Mouse (Mus musculus): ENCODE measurements at regions not wholly inside any gene's neighbourhood (a gene's known extent, or its start where the extent isn't known, plus 50 kb on each side); places are given as distances from the start of the nearest gene placed in this dataset.
"Not testable (repeated sequence)": the region's sequence is repeated elsewhere in the genome, so short reads cannot be mapped to it uniquely, and the experiment has no call there.

DNA sequence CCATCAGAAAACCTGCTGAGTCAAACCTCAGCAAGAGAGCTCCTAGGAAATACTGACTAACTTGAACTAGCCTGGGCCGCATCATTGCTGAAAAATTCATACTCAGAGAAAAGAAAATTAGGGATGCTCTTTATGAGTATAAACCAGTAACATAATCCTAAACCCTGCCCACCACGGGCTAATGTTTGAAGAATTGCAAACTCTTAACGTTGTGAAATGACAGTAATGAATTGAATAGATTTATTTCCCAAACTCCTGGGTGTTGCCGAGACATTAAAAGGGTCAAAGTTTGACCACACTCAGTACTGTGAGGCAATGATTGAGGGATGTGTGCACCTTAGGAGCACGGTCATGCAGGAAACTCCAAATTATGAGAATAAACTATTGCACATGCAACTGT, 125.3 kb downstream of the Gipc2 start:
- DNase-seq (ENCODE audit: low spot score in 2 of 2), result no peak

DNA sequence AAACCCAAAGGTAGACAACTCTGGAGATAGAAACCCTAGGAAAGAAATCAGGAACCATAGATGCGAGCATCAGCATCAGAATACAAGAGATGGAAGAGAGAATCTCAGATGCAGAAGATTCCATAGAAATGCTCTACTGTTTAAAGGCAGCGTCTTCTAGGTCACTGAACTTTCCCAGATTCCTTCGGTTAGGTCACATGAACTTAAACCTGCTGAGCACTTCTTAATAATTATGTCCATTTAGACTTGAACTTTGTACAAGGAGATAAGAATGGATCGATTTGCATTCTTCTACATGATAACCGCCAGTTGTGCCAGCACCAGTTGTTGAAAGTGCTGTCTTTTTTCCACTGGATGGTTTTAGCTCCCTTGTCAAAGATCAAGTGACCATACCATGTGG, 129.2 kb downstream of the Gipc2 start:
- DNase-seq (ENCODE audit: low spot score in 2 of 2), result not testable (repeated sequence)

DNA sequence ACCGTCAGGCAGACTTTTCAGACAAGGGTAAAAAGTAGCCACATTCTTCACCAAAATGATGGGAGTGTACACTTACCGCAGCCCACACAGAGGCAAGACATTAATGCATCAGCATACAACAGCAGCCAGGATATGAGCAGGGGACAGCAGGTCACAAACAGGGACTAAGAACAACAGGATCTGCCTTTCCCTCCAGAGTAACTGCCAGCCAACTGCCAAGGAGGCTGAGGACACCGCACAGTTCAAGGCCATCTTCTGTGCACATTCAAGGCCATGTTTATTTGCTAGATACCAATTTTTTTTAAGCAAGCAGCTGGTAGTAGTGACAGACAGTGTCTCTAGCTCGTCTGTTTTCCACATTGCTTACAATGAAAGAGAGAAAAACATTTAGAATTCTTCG, 130.6 kb downstream of the Gipc2 start:
- DNase-seq (ENCODE audit: low spot score in 2 of 2), result no peak

DNA sequence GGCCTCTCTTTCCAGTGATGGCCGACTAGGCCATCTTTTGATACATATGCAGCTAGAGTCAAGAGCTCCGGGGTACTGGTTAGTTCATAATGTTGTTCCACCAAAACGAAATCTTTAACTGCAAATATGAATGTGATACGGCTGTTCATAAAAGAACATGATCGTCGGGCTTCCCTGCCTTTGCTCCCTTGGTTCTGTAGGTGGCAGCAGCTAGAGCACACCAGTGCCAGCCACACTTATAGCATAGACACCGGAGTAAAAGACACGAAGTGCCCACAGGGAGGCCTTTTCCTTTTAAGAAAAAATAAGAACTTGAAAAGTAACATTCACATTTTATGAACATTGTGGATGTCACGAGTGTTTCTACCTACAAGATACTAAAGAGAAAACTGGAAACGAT, 131.3 kb downstream of the Gipc2 start:
- no peak for DNase-seq (ENCODE audit: low spot score in 2 of 2)

DNA sequence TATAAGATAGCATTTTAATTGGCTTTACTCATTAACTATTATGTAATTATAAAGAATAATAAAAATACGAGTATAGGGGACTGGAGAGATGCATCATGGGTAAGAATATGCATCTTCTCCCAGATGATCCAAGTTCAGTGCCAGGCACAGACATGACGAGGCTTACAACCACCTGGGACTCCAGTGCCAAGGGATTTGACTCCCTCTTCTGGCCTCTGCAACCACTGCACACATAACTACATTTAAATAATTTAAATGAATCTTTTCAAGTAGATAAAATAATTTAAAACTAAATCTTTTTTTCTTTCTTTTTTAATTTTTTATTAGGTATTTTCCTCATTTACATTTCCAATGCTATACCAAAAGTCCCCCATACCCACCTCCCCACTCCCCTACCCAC, 131.8 kb downstream of the Gipc2 start:
- DNase-seq (ENCODE audit: low spot score in 2 of 2), result no peak

DNA sequence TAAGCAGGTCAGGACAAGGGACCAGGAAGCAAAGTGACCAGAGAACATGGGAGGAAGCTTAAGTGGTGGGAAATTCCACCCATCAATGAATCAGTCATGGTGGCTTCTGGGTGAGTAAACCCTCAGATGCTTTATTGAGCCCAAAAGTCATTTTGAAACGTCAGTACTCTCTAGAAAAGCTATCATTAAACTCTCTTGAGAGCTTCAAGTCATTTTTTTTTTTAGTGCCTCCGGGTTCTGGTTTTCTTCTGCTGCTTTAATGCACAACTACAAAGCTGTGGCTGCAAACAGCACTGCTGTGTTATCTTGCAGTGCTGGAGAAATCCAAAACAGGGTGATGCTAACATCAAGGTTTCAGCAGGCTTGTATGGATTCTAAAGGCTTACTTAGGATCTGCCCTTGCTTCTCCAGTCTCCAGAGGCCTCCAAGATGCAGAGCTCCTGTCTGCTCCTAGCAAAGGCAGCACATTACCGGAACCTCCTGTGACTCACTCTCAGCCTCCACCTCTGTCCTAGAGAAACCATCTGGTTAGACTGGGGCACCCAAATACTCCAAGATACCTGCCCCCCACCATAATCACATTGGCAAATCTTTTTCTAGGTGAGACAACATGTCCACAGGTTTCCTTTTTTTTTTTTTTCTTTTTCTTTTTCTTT, 133.2 kb downstream of the Gipc2 start:
- DNase-seq (ENCODE audit: low spot score in 2 of 2), result no peak

DNA sequence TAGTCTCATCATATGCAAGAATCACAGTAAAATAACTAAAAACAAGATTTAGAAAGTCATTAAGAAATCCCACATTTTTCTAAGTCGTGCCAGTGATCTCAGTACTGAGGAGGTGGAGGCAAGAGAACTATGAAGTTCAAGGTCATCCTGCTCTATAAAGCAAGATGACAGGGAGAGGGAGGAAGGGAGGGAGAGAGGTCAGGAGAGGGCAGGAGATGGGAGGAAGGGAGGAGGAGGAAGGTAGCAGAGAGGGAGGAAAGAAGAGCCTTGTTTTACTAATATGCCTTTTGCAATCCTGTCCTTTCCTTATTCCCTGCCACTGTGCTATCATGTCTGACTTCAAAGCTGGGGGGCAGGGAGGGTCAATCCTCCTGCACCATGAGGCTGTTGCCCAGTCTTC, 137.3 kb downstream of the Gipc2 start:
- no peak for DNase-seq (ENCODE audit: low spot score in 2 of 2)

DNA sequence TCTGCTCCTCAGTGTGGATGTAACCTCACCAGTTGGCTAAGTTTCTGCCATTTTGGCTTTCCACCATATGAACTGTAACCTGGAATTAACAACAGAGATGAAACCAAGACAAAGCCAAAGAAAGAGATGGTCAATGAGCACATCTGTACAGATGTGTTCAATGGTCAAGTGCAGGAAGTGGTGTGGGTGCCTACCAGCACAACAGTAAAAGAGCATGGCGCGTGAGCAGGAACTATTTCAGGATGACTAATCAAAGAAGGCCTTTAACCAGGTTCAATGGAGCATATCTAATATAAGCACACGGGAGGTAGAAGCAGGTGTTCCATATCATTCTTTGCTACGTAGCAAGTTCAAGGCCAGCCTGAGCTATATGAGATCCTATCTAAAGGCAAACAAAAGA, 140.0 kb downstream of the Gipc2 start:
- no peak for DNase-seq (ENCODE audit: low spot score in 2 of 2)

DNA sequence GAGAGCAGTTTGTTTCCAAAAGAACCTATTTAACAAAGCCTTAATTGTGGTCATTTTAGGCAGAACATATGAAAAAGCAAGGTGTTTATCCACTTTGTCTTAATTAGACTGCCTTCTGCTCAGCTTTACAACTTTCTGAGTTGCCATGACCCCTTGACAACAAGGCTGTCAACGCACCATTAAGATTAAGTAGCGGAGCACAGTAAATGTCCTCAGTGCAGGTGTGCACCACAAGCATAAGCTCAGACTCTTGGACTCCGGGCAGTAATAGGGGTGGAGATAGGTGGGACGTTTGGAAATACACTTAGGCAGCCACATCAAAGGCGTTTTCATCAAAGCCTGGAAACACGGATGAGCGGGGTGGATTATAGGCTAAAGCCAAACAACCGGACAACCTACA, 140.9 kb downstream of the Gipc2 start:
- no peak for DNase-seq (ENCODE audit: low spot score in 2 of 2)

DNA sequence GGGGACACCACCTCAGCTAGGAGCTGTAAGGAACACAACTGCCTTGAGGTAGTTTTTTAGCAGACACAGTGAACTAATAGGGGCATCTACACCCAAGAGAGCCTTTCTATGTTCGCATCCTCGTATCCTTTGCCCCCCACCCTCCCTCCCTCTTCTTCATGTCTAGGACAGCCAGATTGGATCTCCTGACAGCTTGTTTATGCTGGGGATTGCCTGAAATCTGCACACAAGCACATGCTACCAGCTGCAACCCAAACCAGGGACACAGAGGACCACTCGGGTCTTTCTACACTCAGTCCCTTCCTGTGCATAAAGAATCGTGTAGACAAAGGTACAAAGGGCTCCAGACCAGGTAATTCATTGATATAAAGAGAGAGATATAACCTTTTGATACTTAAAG, 159.3 kb downstream of the Gipc2 start:
- no peak for DNase-seq (ENCODE audit: low spot score in 2 of 2)

DNA sequence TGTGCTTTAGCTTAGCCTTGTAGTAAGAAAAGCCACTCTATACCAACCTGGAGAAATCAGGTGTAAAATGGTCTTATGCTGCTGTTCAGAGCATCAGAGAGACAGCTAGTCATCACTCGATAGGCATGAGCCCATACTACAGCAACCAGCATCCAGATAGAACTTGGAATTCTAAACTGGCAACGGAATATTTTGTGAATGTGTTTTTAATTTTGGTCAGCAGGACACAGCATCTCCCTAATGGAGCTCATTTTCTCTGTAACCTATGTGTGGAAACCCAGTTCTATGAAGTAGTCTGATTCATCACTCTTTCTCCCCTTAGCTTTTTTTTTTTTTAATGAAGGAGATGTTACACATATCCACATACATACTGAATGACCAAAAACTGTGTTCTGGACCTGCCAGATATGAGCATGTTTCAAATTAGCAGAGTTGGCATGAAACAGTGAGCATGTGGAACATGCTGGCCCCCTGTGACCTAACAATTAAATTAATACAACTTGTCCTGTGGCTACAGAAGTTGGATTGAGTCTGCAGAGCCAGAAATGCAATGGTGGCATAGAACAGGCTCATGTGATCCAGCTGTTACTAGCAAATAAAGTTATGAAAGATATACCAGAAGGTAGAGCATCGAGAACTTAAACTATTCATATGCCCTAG, 160.5 kb downstream of the Gipc2 start:
- DNase-seq (ENCODE audit: low spot score in 2 of 2), result no peak

DNA sequence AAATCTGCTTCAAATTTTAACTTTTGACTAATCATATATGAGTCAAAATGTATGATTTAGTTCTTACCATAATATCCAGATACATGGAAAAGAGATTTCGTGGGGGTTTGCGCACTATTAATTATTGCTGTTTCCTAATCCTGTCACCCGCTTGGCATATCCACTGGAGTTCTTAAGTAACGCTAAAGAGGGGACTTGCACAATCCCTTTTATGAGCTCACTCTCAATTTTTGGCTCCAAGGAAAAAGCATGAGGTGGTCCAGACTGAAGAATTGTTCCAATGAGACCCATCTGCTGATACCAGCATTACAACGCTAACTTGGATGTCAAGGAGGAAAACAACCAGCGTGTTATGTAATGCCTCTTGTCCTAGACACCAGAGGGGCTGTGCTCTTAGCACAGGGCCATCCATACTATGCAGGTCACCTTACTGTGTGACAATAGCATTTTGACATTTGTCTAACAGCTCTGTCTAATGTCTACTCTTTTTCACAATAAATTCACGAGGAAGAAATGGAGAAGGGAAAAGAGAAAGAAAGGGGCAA, 161.5 kb downstream of the Gipc2 start:
- no peak for DNase-seq (ENCODE audit: low spot score in 2 of 2)

DNA sequence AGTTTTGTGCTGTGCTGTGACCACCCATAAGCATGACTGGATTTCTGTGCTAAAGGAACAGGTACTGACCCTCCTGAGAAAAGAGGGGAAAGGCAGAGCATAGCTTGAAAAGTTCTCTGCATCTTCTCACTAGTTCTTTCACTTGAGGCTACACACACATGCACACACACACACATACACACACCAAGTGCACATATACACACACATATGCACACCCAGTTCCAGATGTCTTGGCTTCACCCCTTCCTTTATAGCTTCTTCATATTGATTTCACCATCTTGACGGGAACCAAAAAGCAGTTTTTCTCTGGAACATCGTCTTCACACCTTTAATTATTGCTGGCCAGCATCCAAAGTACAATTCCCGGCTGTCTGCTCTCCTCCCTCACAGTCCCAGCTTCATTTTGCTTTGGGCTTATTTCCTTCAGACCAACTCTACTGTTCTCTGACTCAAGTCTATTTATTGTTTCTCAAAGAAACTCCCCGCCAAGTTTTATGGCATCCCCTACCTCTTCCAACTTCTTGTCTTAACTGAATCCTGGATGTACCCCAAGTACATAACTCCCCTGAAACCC, 160.2 kb upstream of the Ptgfr start:
- DNase-seq (ENCODE audit: low spot score in 2 of 2), result peak in 1 of 2 experiments; percentile 6

DNA sequence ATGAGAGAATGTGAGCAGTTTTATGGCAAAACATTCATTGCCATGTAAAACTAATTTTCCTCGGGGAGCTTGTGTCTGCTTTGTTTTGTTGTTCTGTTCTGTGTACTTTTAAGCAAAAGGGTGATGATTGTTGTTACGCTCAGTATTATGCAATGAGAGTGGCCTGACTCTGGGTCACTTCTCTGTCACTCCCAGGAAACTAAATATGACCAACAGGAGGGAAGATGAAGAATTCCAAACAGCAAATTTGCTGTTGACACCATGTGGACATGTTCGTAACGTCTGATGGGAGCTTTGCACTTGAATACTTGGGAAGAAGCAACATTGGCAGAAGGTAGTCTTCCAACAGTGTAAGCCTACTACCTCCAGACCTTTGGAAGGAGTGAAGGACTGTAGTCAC, 159.7 kb upstream of the Ptgfr start:
- no peak for DNase-seq (ENCODE audit: low spot score in 2 of 2)

DNA sequence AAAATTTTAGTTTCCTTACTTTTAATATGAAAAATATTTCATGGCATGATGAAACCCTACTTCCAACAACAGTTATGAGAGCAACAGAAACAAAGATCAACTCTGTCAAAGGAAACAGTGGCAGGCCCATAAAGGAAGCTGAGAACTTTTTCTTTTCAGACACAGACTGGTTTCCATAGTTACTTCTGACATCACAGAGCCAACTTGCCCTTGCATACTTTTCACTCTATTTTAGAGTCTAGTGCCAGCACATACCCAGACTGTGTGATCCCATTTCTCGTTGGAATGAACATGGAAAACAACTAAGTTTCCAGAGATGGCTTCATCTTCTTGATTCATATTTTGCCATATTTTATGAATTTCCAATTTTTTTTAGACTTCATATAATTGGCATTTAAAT, 150.8 kb upstream of the Ptgfr start:
- no peak for DNase-seq (ENCODE audit: low spot score in 2 of 2)

DNA sequence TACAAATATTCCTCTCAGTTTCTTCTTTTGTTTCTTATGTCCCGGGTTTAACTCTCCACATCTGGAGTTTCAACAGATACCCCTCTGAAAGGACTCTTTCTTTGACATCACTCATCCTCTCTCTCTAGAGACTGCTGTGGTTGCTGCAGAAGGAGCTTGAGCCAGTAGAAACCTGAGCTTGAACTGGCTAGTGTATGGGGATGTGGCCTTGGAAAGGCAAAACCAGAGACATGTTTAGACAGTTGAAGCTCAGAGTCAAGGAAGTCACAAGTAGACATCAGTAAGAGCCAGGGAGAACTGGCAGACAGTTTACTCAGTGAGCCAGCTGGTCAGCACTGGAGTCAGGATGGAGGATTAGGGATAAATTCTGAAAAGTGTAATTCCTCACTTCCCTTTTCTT, 140.7 kb upstream of the Ptgfr start:
- no peak for DNase-seq (ENCODE audit: low spot score in 2 of 2)

DNA sequence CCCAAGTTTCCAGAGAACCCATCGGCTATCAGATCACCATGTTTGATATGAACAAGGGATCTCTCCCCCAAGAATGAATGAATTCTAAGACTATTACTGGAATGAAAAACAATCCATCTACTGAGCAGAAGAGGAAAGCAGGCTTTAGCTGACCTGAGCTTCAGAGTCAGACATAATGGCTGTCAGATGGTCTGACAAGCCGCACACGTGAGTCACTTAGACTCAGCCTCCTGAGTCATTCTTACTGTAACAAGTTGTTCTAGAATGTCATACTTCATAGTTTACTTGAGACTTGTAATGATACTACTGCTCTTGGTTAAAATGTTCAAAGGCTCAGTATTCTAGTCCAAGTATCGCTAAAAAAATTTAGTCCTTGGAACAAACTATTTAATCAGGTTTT, 140.2 kb upstream of the Ptgfr start:
- no peak for DNase-seq (ENCODE audit: low spot score in 2 of 2)

DNA sequence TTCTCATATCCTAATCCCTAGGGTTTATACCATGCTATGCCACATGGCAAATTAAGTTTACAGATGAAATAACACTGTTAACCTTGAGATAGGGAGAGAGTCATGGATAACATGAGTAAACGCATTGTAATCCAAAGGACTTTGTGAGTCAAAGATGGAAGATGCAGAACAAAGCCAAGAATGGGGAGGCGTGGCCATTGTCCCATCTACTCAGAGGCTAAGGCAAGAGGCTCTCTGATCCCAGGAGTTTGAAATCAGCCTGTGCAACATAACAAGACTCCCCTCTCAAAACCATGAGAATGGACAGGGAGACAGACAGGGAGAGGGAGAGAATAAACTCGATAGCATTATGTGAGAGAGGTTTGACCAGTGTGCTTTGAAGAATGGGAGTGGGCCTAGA, 112.4 kb upstream of the Ptgfr start:
- no peak for DNase-seq (ENCODE audit: low spot score in 2 of 2)

DNA sequence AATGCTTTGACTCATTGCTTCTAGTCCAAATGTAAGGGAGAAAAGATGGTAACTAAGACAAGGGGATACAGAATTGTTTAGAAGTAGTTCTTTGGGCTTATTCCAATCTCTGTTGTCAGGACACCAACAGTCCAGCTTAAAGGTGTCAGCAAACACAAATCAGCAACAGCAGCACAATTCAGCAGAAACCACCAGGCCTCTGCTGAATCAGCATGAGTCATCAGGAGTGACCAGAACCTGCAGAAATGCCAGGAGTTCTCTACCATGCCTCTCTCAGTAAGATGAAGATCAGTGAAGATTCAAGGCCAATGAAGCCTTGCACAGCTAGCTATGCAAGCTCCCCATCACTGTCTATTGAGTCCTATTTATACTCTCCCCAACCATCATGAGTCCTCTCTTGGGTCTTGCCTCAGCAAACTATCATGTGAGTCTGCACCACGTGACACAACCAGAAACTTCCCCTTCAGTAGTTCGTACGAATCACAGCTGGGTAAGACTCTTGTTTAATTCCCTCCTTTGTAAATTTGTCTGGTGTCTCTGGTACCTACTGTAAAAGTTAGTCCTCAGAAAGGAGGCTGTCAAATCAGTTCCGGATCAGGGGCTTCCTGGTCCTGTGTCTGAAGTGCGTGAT, 110.7 kb upstream of the Ptgfr start:
- no peak for DNase-seq (ENCODE audit: low spot score in 2 of 2)

DNA sequence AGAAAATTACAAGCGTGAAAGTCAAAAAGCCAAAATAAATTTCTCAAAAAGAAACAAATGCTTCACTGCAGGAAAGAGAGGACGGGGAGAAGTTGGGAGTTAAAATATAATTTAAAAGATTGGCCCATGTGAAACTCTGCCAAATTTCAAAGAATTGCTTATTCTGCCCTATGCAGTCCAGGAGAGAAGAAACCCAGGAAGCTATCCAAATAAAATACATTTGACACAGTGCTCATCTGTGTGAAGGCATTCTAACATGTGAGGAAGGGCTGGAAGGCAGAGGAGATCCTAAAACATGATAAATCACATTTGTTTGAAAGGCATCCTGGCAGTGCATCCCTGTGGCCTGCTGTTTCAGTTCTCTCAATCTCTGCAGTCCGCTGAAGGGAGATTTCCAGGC, 108.5 kb upstream of the Ptgfr start:
- DNase-seq (ENCODE audit: low spot score in 2 of 2), result no peak

DNA sequence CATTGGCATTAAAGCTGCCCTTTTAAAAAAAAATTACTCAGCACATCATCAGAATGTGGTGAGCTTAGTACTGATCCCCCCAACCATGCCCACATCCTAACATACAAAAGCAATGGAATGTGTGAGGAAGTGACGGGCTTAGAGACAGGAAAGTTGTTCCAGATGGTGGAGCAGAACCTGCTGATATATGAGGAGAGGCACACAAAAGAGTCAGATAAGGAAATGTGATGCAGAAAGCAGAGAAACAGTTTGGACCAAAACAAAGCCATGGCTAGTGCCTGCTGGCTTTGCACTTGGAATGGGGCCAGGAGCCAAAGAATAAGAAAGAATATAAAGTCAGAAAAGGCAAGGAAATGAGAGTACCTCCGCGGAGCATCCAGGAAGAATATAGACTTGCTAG, 106.1 kb upstream of the Ptgfr start:
- no peak for DNase-seq (ENCODE audit: low spot score in 2 of 2)

DNA sequence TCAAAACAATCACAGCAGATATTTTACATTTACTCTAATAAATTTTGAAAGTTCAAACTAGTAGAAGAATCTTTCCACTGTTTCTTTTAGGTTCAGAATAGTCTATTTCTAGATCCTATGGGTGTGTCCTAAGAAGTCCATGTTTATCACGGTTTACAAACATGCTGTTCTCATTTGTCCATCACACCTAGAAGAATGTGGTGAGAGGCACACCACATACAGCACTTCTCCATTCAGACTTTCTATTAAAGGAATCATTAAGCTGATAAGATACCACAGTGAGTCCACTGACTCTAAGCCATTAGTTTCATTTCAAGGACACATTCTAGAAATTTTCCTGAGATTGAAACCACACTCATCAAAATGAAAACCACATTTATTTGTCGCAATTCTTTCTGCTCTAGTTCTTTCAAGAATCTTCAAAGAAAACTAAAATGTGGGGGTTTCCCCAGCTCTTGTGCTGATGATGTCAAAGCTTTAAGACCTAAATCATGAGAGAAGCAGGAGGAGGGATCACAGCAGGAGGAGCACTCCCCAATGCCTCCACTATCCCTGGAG, 101.1 kb upstream of the Ptgfr start:
- no peak for DNase-seq (ENCODE audit: low spot score in 2 of 2)

DNA sequence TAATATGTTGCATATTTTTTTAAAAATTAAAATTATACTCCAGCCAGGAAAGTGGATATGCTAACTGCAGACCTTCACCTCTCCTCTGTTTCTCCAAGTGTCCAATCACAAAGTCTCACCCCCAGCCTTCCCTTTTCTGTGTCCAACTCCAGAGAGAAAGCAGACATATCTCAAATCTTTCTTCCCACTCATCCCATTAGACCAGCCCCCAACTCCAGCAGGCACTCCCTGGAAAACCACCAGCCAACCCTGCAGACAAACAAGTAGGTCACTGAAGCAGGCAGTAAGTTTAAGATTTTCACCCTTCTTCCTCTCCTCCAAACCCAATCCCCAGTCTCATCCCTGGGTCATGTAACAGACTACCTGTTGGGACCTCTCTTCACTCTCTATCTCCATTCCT, 94.2 kb upstream of the Ptgfr start:
- DNase-seq (ENCODE audit: low spot score in 2 of 2), result no peak
